Mouse (Mus musculus): ENCODE results near the gene Hpn. TPM values are rescaled to one million over a fixed set of nuclear protein-coding genes. Genes with fewer than 3 reads are reported as not detected.

The Hpn gene
- polyA plus RNA-seq, 2 experiments = 2.5 to 5.5 TPM

DNA sequence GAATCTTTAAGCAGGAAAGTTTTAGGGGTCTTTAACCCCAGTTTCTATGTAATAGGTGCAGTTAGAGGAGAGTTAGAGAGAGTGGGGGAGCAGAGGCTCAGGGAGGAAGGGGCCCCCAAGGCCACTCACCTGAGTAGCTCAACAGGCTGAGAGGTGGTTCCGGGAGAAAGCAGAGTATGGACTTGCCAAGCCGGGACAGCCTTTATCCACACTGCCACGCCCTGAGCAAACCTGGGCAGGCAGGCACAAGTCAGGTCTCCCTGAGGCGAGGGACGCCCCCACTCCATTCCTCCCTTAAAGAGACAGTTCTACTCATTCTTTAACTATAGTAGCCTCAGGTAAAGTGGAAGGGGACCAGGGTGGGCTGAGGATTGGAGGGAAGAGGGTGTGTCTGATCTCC lies 38.6 kb downstream of the Hpn start, which contains the start of gene Fxyd3:
TSS of gene Fxyd3 (minus strand) at position 213 of the 400 bp plus-strand sequence.
- Histone ChIP-seq H3K27me3 (ENCODE audit: control insufficient read depth, insufficient read depth, low read length) (no peaks in the 10 kb centered on the region), H3K9ac (ENCODE audit: low read depth, low read length, severe bottlenecking) (no peak within 1 kb of the TSS), H3K27ac (replicated peaks; ENCODE audit: low read depth, low read length) (peak within 1 kb of the TSS; percentile 61), H3K9me3 (ENCODE audit: control insufficient read depth, low read length) (no peaks in the 10 kb centered on the region), H3K36me3 (ENCODE audit: control insufficient read depth, insufficient read depth, low read length) (no peaks in the 10 kb centered on the region), H3K4me2 (replicated peaks; ENCODE audit: low read depth, low read length, severe bottlenecking) (0 out of 2 replicates have a peak within 1 kb of the TSS, but pooled peaks have one; percentile 19), H3K4me1 (ENCODE audit: control insufficient read depth, insufficient read depth, low read length) (peaks cover 11% of the 10 kb centered on the region; the same call in 1 of the 2 replicates), H3K4me3 (replicated peaks; ENCODE audit: low read length) (no peak within 1 kb of the TSS; the same call in 1 of the 2 replicates)
- no peak for TF ChIP-seq POLR2A (IDR thresholded peaks at IDR 0.05; ENCODE audit: borderline replicate concordance, extremely low read depth, insufficient read depth, insufficient read length)
- ATAC-seq (ENCODE audit: low FRiP score, low read depth) = no peak
- DNase-seq (ENCODE audit: low spot score) = no peak
- 24% methylated on average over 5 of the region's 5 CpGs for WGBS

DNA sequence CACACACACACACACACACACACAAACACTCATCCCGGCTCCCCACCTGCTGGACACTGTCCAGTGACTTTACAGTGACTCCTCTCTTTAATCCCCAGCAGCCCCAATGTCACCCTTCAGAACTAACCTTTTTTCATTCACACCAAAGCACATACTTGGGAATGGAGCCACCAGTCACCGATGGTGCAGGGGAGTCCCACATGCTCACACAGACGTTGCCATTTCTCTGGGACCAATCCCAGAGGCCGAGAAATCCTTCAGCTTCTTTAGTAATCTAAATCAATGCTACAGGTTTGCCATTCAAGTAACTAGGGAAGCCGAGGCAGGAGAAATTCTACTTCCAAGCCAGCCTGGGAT lies 40.4 kb downstream of the Hpn start:
- Histone ChIP-seq H3K9me3 (ENCODE audit: control insufficient read depth, low read length) (no peaks in the 10 kb centered on the region), H3K4me1 (ENCODE audit: control insufficient read depth, insufficient read depth, low read length) (peaks cover 11% of the 10 kb centered on the region; the same call in 1 of the 2 replicates), H3K4me3 (replicated peaks; ENCODE audit: low read length) (no peak overlapping the region), H3K9ac (ENCODE audit: low read depth, low read length, severe bottlenecking) (no peak overlapping the region), H3K4me2 (replicated peaks; ENCODE audit: low read depth, low read length, severe bottlenecking) (no peak overlapping the region), H3K27ac (replicated peaks; ENCODE audit: low read depth, low read length) (no peak overlapping the region), H3K36me3 (ENCODE audit: control insufficient read depth, insufficient read depth, low read length) (no peaks in the 10 kb centered on the region), H3K27me3 (ENCODE audit: control insufficient read depth, insufficient read depth, low read length) (no peaks in the 10 kb centered on the region)
- TF ChIP-seq POLR2A (IDR thresholded peaks at IDR 0.05; ENCODE audit: borderline replicate concordance, extremely low read depth, insufficient read depth, insufficient read length) = no peak
- 63% methylated on average over 5 of the region's 5 CpGs for WGBS
- no peak for DNase-seq (ENCODE audit: low spot score)
- no peak for ATAC-seq (ENCODE audit: low FRiP score, low read depth)

DNA sequence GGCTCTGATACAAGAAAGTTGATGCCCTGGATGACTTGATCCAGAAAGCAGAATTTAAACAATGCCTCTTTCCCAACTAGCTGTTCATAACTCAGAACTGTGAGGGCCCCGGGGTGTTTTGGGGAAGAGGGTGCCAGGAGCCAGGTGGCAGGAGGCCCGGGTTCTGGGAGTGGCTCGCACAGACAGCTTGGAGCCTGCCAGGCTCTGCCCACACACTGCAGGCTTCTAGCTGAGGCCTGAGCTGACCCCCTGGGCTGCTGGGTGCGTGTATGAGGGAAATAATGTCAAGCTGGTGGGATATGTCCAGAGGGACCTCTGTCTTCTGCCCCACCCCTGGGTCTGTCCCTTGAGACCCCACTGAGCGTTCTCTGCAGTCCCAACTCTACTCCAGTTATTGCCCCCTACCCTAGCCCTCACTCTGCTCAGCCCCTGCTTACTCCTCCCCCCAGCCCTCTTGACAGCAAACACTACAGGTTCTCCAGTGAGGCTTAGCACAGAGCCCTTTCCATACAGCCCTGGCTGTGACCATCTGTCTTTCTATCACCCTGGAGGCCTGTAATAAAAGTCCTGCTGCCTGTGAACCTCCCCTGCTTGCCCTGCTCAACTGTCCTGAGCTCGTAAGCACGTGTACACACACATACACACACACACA lies 40.9 kb downstream of the Hpn start:
- WGBS = 49% methylated on average over 7 of the region's 7 CpGs
- no peaks in the 10 kb centered on the region for H3K27me3 ChIP-seq (ENCODE audit: control insufficient read depth, insufficient read depth, low read length)

DNA sequence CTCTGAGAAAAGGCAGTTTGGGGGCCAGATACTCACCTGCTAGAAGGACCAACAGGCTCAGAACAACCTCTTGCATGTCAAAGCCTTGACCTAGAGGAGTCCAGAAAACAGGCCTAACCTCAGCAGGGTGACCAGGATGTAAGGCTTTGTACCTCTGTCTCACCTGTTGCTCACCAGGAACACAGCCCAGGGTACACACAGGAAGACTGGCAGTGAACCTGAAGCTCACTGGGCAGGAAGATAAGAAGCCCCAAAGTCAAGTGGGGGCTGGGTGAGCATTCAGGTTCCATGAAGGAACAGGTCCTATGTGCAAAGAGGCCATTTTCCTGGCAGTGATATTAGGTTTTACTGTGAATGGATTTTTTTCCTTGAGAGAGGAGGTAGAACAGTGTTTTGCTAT lies 41.5 kb downstream of the Hpn start:
- Histone ChIP-seq H3K36me3 (ENCODE audit: control insufficient read depth, insufficient read depth, low read length) (no peaks in the 10 kb centered on the region), H3K9me3 (ENCODE audit: control insufficient read depth, low read length) (no peaks in the 10 kb centered on the region), H3K4me3 (replicated peaks; ENCODE audit: low read length) (no peak overlapping the region), H3K4me1 (ENCODE audit: control insufficient read depth, insufficient read depth, low read length) (peaks cover 16% of the 10 kb centered on the region; the same call in 1 of the 2 replicates), H3K27ac (replicated peaks; ENCODE audit: low read depth, low read length) (no peak overlapping the region), H3K27me3 (ENCODE audit: control insufficient read depth, insufficient read depth, low read length) (no peaks in the 10 kb centered on the region), H3K4me2 (replicated peaks; ENCODE audit: low read depth, low read length, severe bottlenecking) (no peak overlapping the region), H3K9ac (ENCODE audit: low read depth, low read length, severe bottlenecking) (no peak overlapping the region)
- DNase-seq (ENCODE audit: low spot score) (no peak), ATAC-seq (ENCODE audit: low FRiP score, low read depth) (no peak)
- no peak for TF ChIP-seq POLR2A (IDR thresholded peaks at IDR 0.05; ENCODE audit: borderline replicate concordance, extremely low read depth, insufficient read depth, insufficient read length)

More for the DNA sequence above, 40.9 kb downstream of the Hpn start:
- Histone ChIP-seq H3K4me3 (replicated peaks; ENCODE audit: low read length) (no peak overlapping the region), H3K9me3 (ENCODE audit: control insufficient read depth, low read length) (no peaks in the 10 kb centered on the region), H3K4me1 (ENCODE audit: control insufficient read depth, insufficient read depth, low read length) (peaks cover 11% of the 10 kb centered on the region; the same call in 1 of the 2 replicates), H3K9ac (ENCODE audit: low read depth, low read length, severe bottlenecking) (no peak overlapping the region), H3K4me2 (replicated peaks; ENCODE audit: low read depth, low read length, severe bottlenecking) (no peak overlapping the region), H3K36me3 (ENCODE audit: control insufficient read depth, insufficient read depth, low read length) (no peaks in the 10 kb centered on the region), H3K27ac (replicated peaks; ENCODE audit: low read depth, low read length) (no peak overlapping the region)
- no peak for DNase-seq (ENCODE audit: low spot score)
- no peak for TF ChIP-seq POLR2A (IDR thresholded peaks at IDR 0.05; ENCODE audit: borderline replicate concordance, extremely low read depth, insufficient read depth, insufficient read length)
- no peak for ATAC-seq (ENCODE audit: low FRiP score, low read depth)

DNA sequence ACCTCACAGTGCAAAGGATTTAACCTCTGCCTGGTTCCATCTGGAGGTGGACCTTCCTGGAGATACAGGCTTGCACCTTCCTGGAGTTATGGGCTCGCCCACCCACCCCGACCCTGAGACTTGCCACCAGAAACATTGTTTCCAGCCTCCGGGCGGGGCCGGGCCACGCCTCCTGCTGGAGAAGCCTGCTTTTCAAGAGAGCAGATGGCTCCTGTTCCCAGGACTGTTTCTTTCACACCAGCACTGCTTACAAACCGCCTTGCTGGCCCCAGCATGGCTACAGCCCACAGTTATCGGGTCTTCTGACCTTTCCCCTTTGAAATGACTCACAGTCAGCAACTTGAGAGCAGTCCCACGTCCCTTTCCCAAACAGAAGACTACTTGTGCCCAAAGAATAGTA lies 42.8 kb downstream of the Hpn start:
- Histone ChIP-seq H3K4me3 (replicated peaks; ENCODE audit: low read length) (no peak overlapping the region), H3K9me3 (ENCODE audit: control insufficient read depth, low read length) (no peaks in the 10 kb centered on the region), H3K36me3 (ENCODE audit: control insufficient read depth, insufficient read depth, low read length) (no peaks in the 10 kb centered on the region), H3K27me3 (ENCODE audit: control insufficient read depth, insufficient read depth, low read length) (no peaks in the 10 kb centered on the region), H3K4me2 (replicated peaks; ENCODE audit: low read depth, low read length, severe bottlenecking) (no peak overlapping the region), H3K4me1 (ENCODE audit: control insufficient read depth, insufficient read depth, low read length) (peaks cover 23% of the 10 kb centered on the region), H3K9ac (ENCODE audit: low read depth, low read length, severe bottlenecking) (no peak overlapping the region), H3K27ac (replicated peaks; ENCODE audit: low read depth, low read length) (no peak overlapping the region)
- TF ChIP-seq POLR2A (IDR thresholded peaks at IDR 0.05; ENCODE audit: borderline replicate concordance, extremely low read depth, insufficient read depth, insufficient read length) = no peak
- DNase-seq (ENCODE audit: low spot score) = no peak
- no peak for ATAC-seq (ENCODE audit: low FRiP score, low read depth)
- whole genome bisulfite sequencing = 25% methylated on average over 9 of the region's 9 CpGs

Measured in limb, embryonic 14.5 days (tissue).